Mouse (Mus musculus) liver, adult 2 months (tissue): ENCODE results near the gene Acyp1.

Experiments
- CTCF ChIP-seq: fragments of 200-500 bp; IDR thresholded peaks from 2 replicates; pipeline ENCODE4 v1.5.1; 2011; ENCODE audit warnings: low read depth, low read length, control low read depth
- POLR2A ChIP-seq: fragments of 200-500 bp; IDR thresholded peaks from 2 replicates; pipeline ENCODE4 v1.6.1; 2011; ENCODE audit warnings: low read length, control low read depth; ENCODE audit not compliant: insufficient read depth; ENCODE audit errors: extremely low read depth

- TF ChIP-seq CTCF, result no peak
- no peak for TF ChIP-seq POLR2A
These were observed 1.1 kb upstream of the Acyp1 start for GRCm38 (mm10) chr12:85289157-85290000.
